ENCODE assay signal across 8 mouse cellular contexts in genomic region chr17:27204075-27204909, GRCm38 (mm10). TPM values are rescaled to one million over a fixed set of nuclear protein-coding genes. Genes with fewer than 3 reads are reported as not detected.
A peak's percentile ranks its signal among the peaks of the same experiment; 100 is the strongest.
DNase-seq lines count a peak whose midpoint lies in the region; ATAC-seq lines count a peak whose summit lies in the region.

Lemd2 (minus strand) TSS chr17:27204469.

- peaks cover 24% of the 10 kb centered on the region; the same call in 1 of the 2 replicates for H3K36me3 ChIP-seq in hindbrain, embryonic 15.5 days
- peaks cover 13% of the 10 kb centered on the region for H3K36me3 ChIP-seq in macrophage (ENCODE audit: inconsistent target)

- H3K79me2 ChIP-seq in macrophage (ENCODE audit: inconsistent target) = peaks cover 26% of the 10 kb centered on the region

- H3K4me1 ChIP-seq in hindbrain, embryonic 15.5 days (replicated peaks) = peaks cover 53% of the 10 kb centered on the region

- H3K4me3 ChIP-seq in hindbrain, embryonic 15.5 days = peak within 1 kb of the TSS; percentile 91
- peak within 1 kb of the TSS; percentile 52 for H3K4me3 ChIP-seq in macrophage (ENCODE audit: inconsistent target)

- H3K9ac ChIP-seq in hindbrain, embryonic 15.5 days = peak within 1 kb of the TSS; percentile 99

- H3K9me3 ChIP-seq in hindbrain, embryonic 15.5 days = no peaks in the 10 kb centered on the region

- WGBS in hindbrain, embryonic 15.5 days = 4% methylated on average over 87 of the region's 97 CpGs
- 5% methylated on average over 78 of the region's 97 CpGs for WGBS in macrophage (ENCODE audit: missing documents)

- H3K4me2 ChIP-seq in hindbrain, embryonic 15.5 days = peak within 1 kb of the TSS; percentile 96

- peak within 1 kb of the TSS; percentile 97 for H3K27ac ChIP-seq in hindbrain, embryonic 15.5 days (replicated peaks)
- H3K27ac ChIP-seq in macrophage = peak within 1 kb of the TSS; percentile 60

- peak; percentile 94 for ATAC-seq in hindbrain, embryonic 15.5 days (ENCODE audit: low FRiP score, low read depth)

- DNase-seq in T-cell, adult 2 months (ENCODE audit: low spot score) = peak; percentile 94
- DNase-seq in cerebellum, postnatal 36 days = peak; percentile 96
- DNase-seq in frontal cortex, postnatal 36 days (ENCODE audit: low spot score in 2 of 2) = peak; percentile 95 to 96
- DNase-seq in left cerebral cortex, adult 18-20 months (ENCODE audit: low spot score in 2 of 2) = peak; percentile 95 to 96
- DNase-seq in right cerebral cortex, adult 18-20 months = peak; percentile 96
- DNase-seq in urinary bladder, postnatal 10 days (ENCODE audit: low spot score) = peak; percentile 82

- H3K27me3 ChIP-seq in hindbrain, embryonic 15.5 days = no peaks in the 10 kb centered on the region

RNA-seq across cellular contexts. Expression of gene Lemd2, which starts in this region (rescaled TPM):
- polyA plus RNA-seq in hindbrain, embryonic 15.5 days (2015; fragmentation: Nextera tagmentation; extraction: Ambion mirVana) = 20.8 and 23.7 TPM in 2 replicates
- total RNA-seq in left cerebral cortex, adult 18-20 months (2021) = 10 to 100 TPM; 38.8 to 46.6 TPM
- total RNA-seq in macrophage (2018; cell fraction: chromatin; rRNA removed) = 100 to 1,000 TPM in 20 of 26 experiments, 10 to 100 TPM in 6; 46.6 to 230 (median 141) TPM
- total RNA-seq in macrophage (2018; cell fraction: cytosol; rRNA removed) = 10 to 100 TPM; 19.5 to 49.6 (median 31.5) TPM
- 100 to 1,000 TPM in 8 of 26 experiments, 10 to 100 TPM in 18; 55.5 to 127 (median 91.5) TPM for total RNA-seq in macrophage (2018; cell fraction: nucleus; rRNA removed)
- 18.9 to 36.2 TPM (median 32.4 TPM) in 3 replicates for polyA plus RNA-seq in macrophage (2018)

Comparison
In these comparisons a context has a peak if more than half of its experiments do, and no peak if none do; other contexts are left out.
1. Peak in every context shown above with its lines: DNase-seq, ATAC-seq, H3K4me3 ChIP-seq and H3K27ac ChIP-seq.